Mouse (Mus musculus) kidney, postnatal 14 days (tissue): ENCODE data around the gene Sdhaf4.

ENCODE experiments used
- DNase-seq: peaks from one replicate; pipeline ENCODE4 v3.0.0; 2022; ENCODE audit warnings: mixed read lengths

Sdhaf4 gene

DNA sequence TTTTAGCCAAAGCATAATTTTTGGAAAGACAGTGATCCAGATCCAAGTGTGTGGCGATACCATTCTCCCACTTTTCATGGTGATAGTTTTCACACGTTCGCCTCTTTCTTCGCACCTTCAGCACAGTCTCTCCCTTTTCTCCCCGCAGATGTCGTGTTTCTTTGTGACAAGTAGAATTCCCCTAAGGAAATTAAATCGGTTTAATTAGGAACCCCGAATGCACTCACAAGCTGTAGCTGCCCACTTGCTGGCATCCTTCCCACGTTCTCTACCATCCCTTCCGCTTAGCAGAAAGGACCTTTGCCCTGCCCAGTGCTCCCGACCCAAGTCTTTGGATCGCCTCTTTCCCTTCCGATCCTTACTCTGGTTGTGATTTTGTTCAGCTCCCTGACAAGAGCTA, 51.5 kb downstream of the Sdhaf4 start:
- peak; percentile 64 for DNase-seq

DNA sequence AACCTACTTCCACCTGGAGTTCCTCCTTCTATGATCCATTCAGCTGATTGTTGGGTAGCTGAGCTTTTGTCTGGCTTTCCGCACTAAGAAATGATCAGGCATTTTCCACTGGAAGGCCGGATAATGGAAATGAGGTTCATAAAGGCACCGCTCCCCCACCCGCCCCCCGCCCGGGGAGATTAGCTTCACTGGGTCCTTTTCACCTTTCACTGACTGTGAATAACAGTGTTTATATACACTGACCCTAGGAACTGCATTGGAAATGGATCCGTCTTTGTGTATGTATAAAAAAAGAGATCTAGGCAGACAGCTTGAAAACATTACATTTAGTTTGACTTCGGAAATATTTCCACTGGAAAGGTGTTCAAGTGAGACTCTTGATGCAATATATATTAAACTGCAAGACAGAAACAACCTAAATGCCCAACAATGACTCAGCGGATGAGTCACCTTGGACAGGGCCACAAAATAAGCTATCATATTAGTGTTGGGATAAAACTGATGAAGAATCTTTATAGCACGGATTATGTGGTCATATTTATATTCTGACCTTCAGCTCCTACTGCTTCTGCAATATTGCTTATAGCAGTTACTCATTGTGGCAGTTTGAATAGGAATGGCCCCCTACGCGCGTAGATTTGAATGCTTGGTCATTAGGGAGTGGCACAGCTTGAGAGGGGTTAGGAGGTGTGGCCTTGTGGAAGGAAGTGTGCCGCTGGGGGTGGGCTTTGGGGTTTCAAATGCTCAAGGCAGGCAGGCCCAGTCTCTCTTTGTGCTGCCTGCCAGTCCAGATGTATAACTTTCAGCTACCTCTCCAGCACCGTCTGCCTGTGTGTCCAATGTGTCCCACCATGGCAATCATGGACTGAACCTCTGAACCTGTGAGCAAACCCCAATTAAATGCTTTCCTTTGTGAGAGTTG, 56.4 kb downstream of the Sdhaf4 start:
- no peak for DNase-seq

GRCm38 (mm10) chr1:23948290-23948689, 57.2 kb downstream of the Sdhaf4 start:
- DNase-seq, result no peak
